In the genomic region with DNA sequence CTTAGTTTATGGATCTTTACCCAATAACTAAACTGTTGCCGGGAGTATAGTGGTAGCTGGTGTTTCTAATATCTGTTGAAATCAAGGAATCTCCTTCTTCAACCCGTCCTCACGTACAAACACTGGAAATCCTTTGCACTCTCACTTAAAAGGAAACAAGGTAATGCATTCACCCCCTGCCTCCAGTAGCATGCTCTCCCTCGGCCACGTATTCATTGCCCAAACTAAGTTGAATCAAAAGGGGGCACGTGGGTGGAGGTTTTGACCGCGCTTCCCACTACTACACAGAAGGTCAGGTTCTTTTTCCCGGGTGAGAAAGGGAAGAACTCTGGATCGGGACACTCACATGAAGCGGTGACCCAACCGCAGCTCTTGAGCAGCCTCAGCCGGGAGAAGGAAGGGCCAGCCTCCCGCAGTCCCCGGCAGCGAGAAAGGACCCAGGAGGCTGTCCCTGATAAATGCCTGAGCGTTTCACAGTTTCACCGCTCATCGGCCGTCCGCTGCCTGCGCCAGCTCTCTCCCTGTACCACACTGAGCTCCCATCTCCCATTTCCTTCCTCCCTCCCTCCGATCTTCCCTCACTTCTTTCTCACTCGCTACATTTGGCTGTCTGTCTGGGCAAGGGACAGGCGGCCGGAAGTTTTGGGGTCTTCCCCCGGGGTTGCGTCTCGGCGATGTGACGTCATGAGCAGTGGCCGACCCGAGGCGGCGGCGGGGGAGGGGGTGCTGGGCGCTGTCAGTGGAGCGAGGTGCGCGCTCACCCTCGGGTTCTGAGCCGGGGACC, we compare ENCODE assay signal across 8 mouse cellular contexts. TPM values are rescaled to one million over a fixed set of nuclear protein-coding genes. Genes with fewer than 3 reads are reported as not detected.
DNase-seq lines count a peak whose midpoint lies in the region; ATAC-seq and TF ChIP-seq lines count a peak whose summit lies in the region.

Gene Tbck (plus strand): TSS at position 698 of the 784 bp plus-strand sequence.

- H3K27ac ChIP-seq in heart, embryonic 12.5 days (ENCODE audit: poor library complexity, severe bottlenecking): peak within 1 kb of the TSS; percentile 85
- H3K27ac ChIP-seq in kidney, postnatal 0 days: peak within 1 kb of the TSS; percentile 92
- peak within 1 kb of the TSS; percentile 79 for H3K27ac ChIP-seq in liver, embryonic 11.5 days (ENCODE audit: low read depth, low read length)
- H3K27ac ChIP-seq in stomach, embryonic 14.5 days (ENCODE audit: low read length): peak within 1 kb of the TSS; percentile 80

- H3K27me3 ChIP-seq in heart, embryonic 12.5 days (replicated peaks): no peaks in the 10 kb centered on the region
- H3K27me3 ChIP-seq in kidney, postnatal 0 days (ENCODE audit: insufficient read depth, low read length): no peaks in the 10 kb centered on the region
- H3K27me3 ChIP-seq in liver, embryonic 11.5 days (replicated peaks; ENCODE audit: control insufficient read depth, insufficient read depth, low read length): no peaks in the 10 kb centered on the region
- H3K27me3 ChIP-seq in stomach, embryonic 14.5 days (ENCODE audit: control insufficient read depth, insufficient read depth, low read length): no peaks in the 10 kb centered on the region

- DNase-seq in CD4-positive helper T cell, adult 2 months (ENCODE audit: low read depth, low spot score): peak; percentile 93
- peak; percentile 77 for DNase-seq in brain, embryonic 18.5 days (ENCODE audit: low read depth, low spot score)
- DNase-seq in kidney, postnatal 0 days (ENCODE audit: low spot score): peak; percentile 96
- peak; percentile 97 for DNase-seq in liver, embryonic 11.5 days (ENCODE audit: low spot score)
- DNase-seq in naive thymus-derived CD4-positive, alpha-beta T cell, adult 2 months (ENCODE audit: low read depth): peak; percentile 95

- peak within 1 kb of the TSS; percentile 82 for H3K9ac ChIP-seq in heart, embryonic 12.5 days
- H3K9ac ChIP-seq in kidney, postnatal 0 days (ENCODE audit: low read depth, low read length): peak within 1 kb of the TSS; percentile 78
- H3K9ac ChIP-seq in liver, embryonic 11.5 days (ENCODE audit: low read depth, low read length): peak within 1 kb of the TSS; percentile 86
- H3K9ac ChIP-seq in stomach, embryonic 14.5 days (replicated peaks; ENCODE audit: low read depth, low read length): peak within 1 kb of the TSS; percentile 70

- H3K4me2 ChIP-seq in heart, embryonic 12.5 days: peak within 1 kb of the TSS; percentile 86
- H3K4me2 ChIP-seq in kidney, postnatal 0 days (ENCODE audit: low read length): peak within 1 kb of the TSS; percentile 66
- H3K4me2 ChIP-seq in liver, embryonic 11.5 days: peak within 1 kb of the TSS; percentile 82
- H3K4me2 ChIP-seq in stomach, embryonic 14.5 days (replicated peaks; ENCODE audit: low read depth, low read length): peak within 1 kb of the TSS; percentile 83

- no peaks in the 10 kb centered on the region for H3K9me3 ChIP-seq in heart, embryonic 12.5 days (replicated peaks)
- no peaks in the 10 kb centered on the region for H3K9me3 ChIP-seq in kidney, postnatal 0 days (replicated peaks; ENCODE audit: low read length)
- no peaks in the 10 kb centered on the region for H3K9me3 ChIP-seq in liver, embryonic 11.5 days (ENCODE audit: control insufficient read depth, low read length)
- no peaks in the 10 kb centered on the region for H3K9me3 ChIP-seq in stomach, embryonic 14.5 days (ENCODE audit: control insufficient read depth, low read depth, low read length)

- under 1% methylated on average over 42 of the region's 42 CpGs for WGBS in heart, embryonic 12.5 days
- WGBS in kidney, postnatal 0 days: under 1% methylated on average over 42 of the region's 42 CpGs
- under 1% methylated on average over 42 of the region's 42 CpGs for WGBS in liver, embryonic 11.5 days
- 0% methylated on average over 41 of the region's 42 CpGs for WGBS in stomach, embryonic 14.5 days

- H3K4me3 ChIP-seq in heart, embryonic 12.5 days: peak within 1 kb of the TSS; percentile 87
- H3K4me3 ChIP-seq in kidney, postnatal 0 days (replicated peaks; ENCODE audit: low read depth, low read length): peak within 1 kb of the TSS; percentile 92
- H3K4me3 ChIP-seq in liver, embryonic 11.5 days (ENCODE audit: low read depth, low read length): peak within 1 kb of the TSS; percentile 86
- peak within 1 kb of the TSS; percentile 65 for H3K4me3 ChIP-seq in stomach, embryonic 14.5 days (ENCODE audit: low read depth, low read length)

- H3K36me3 ChIP-seq in heart, embryonic 12.5 days: peaks cover 4% of the 10 kb centered on the region
- H3K36me3 ChIP-seq in kidney, postnatal 0 days (ENCODE audit: insufficient read depth, low read length): peaks cover 4% of the 10 kb centered on the region; the same call in 1 of the 2 replicates
- H3K36me3 ChIP-seq in liver, embryonic 11.5 days (ENCODE audit: control insufficient read depth, insufficient read depth, low read length): no peaks in the 10 kb centered on the region; the same call in 1 of the 2 replicates
- H3K36me3 ChIP-seq in stomach, embryonic 14.5 days (ENCODE audit: control insufficient read depth, insufficient read depth, low read length): no peaks in the 10 kb centered on the region; the same call in 1 of the 2 replicates

- H3K4me1 ChIP-seq in heart, embryonic 12.5 days (replicated peaks): peaks cover 7% of the 10 kb centered on the region
- H3K4me1 ChIP-seq in kidney, postnatal 0 days (replicated peaks; ENCODE audit: insufficient read depth, low read length): peaks cover 8% of the 10 kb centered on the region; the same call in 1 of the 2 replicates
- peaks cover 6% of the 10 kb centered on the region; the same call in 1 of the 2 replicates for H3K4me1 ChIP-seq in liver, embryonic 11.5 days (replicated peaks; ENCODE audit: control insufficient read depth, insufficient read depth, low read length)
- peaks cover 7% of the 10 kb centered on the region; the same call in 1 of the 2 replicates for H3K4me1 ChIP-seq in stomach, embryonic 14.5 days (ENCODE audit: control insufficient read depth, insufficient read depth, low read length)

- ATAC-seq in erythroid progenitor cell, adult 5-6 weeks (replicated peaks; ENCODE audit: low FRiP score, poor library complexity, severe bottlenecking): peak; percentile 94
- ATAC-seq in heart, embryonic 12.5 days (ENCODE audit: insufficient number of reproducible peaks, low FRiP score): peak; percentile 97
- ATAC-seq in kidney, postnatal 0 days (replicated peaks; ENCODE audit: low FRiP score, low read depth): peak; percentile 98
- ATAC-seq in liver, embryonic 11.5 days (replicated peaks; ENCODE audit: low FRiP score): peak; percentile 95
- ATAC-seq in stomach, embryonic 14.5 days (ENCODE audit: insufficient number of reproducible peaks, insufficient read depth, low FRiP score, low read depth): peak; percentile 97

- 0 out of 2 replicates have a peak, but pooled peaks have one; percentile 20 for TF ChIP-seq CTCF in kidney, postnatal 0 days (IDR thresholded peaks at IDR 0.05; ENCODE audit: low read depth)

RNA-seq across cellular contexts. Expression of gene Tbck, which starts in this region (rescaled TPM):
- 7.1 and 11.2 TPM in 2 replicates for total RNA-seq in erythroid progenitor cell, adult 5-6 weeks (2015; ENCODE audit: low replicate concordance)
- total RNA-seq in erythroid progenitor cell, adult 5-6 weeks (2017; ENCODE audit: low replicate concordance): 5.4 and 8.0 TPM in 2 replicates
- polyA plus RNA-seq in heart, embryonic 12.5 days (2016; fragmentation: Nextera tagmentation; extraction: Ambion mirVana): 14.2 and 15.0 TPM in 2 replicates
- polyA plus RNA-seq in kidney, postnatal 0 days (2015; fragmentation: Nextera tagmentation; extraction: Ambion mirVana): 19.6 and 19.8 TPM in 2 replicates
- 12.8 and 13.1 TPM in 2 replicates for polyA plus RNA-seq in liver, embryonic 11.5 days (2014; fragmentation: Nextera tagmentation; extraction: Ambion mirVana)
- 22.9 and 26.3 TPM in 2 replicates for polyA plus RNA-seq in stomach, embryonic 14.5 days (2014; fragmentation: Nextera tagmentation; extraction: Ambion mirVana)

Comparison
In these comparisons a context has a peak if more than half of its experiments do, and no peak if none do; other contexts are left out.
1. Peak in every context shown above with its lines: DNase-seq, ATAC-seq, H3K4me3 ChIP-seq and H3K27ac ChIP-seq.